Comparison of ENCODE assay signal across 9 mouse cellular contexts in the genomic region with DNA sequence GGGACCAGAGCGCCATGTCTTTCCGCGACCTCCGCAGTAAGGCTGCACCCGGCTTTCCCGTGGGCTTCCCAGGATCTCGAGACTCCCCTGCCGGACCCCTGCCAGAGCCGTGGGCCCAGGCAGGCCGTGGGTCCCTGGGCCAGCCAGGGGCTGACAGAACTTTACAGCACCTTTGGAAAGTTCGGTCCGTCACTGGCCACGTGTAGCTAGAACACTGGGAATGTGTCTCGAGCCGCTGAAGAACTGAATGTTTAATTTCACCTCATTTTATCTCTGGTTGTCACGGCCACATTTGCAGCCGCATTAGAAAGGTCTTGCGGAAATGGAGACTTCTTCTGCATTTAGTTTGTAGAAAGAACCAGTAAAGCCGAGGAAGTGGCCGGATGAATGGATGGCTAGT. TPM values are rescaled to one million over a fixed set of nuclear protein-coding genes. Genes with fewer than 3 reads are reported as not detected.
A peak's percentile ranks its signal among the peaks of the same experiment; 100 is the strongest.
DNase-seq lines count a peak whose midpoint lies in the region; ATAC-seq and TF ChIP-seq lines count a peak whose summit lies in the region.
"Had no signal": no experiment of that assay in that cellular context is flagged by ENCODE, and none has a peak within 500 bp of the region (broad histone marks: within the 10 kb centered on the region; RNA-seq: fewer than 3 reads in every experiment).

No protein-coding gene starts in this region.

- H3K9me3 ChIP-seq in heart, embryonic 15.5 days (replicated peaks): no peaks in the 10 kb centered on the region
- H3K9me3 ChIP-seq in MEL (replicated peaks; ENCODE audit: insufficient read depth, low read length): no peaks in the 10 kb centered on the region
- H3K9me3 ChIP-seq in hindbrain, embryonic 11.5 days (ENCODE audit: control insufficient read depth, low read length): no peaks in the 10 kb centered on the region
- H3K9me3 ChIP-seq in midbrain, embryonic 11.5 days (ENCODE audit: control insufficient read depth, low read length): no peaks in the 10 kb centered on the region

- peak overlapping the region; percentile 89 for H3K4me2 ChIP-seq in heart, embryonic 15.5 days
- peak overlapping the region; percentile 67 for H3K4me2 ChIP-seq in hindbrain, embryonic 11.5 days (replicated peaks; ENCODE audit: low read depth, low read length)
- H3K4me2 ChIP-seq in midbrain, embryonic 11.5 days: peak overlapping the region; percentile 78

- intact Hi-C loops in heart, postnatal 36 days (cut with DNase I): loop anchor here (1.0 to 2.0 kb wide), 4 partner anchors 24 to 95 kb away; a partner anchor contains a TSS
- intact Hi-C loops in gastrocnemius, postnatal 14 days (cut with DNase I; ENCODE audit: low total_unique reads): loop anchor here (10.0 kb wide), 1 partner anchor 64 kb away; a partner anchor contains a TSS

- ATAC-seq in heart, embryonic 15.5 days (replicated peaks; ENCODE audit: insufficient number of reproducible peaks, insufficient read depth, low FRiP score, low read depth): no peak; the same call in 1 of the 2 replicates
- no peak; the same call in 1 of the 2 replicates for ATAC-seq in hindbrain, embryonic 11.5 days (ENCODE audit: low FRiP score)
- no peak for ATAC-seq in midbrain, embryonic 11.5 days (ENCODE audit: low FRiP score)

- no peaks in the 10 kb centered on the region for H3K27me3 ChIP-seq in heart, embryonic 15.5 days
- H3K27me3 ChIP-seq in MEL (ENCODE audit: control insufficient read depth in 1 of 2, insufficient read depth in 2 of 2, low read length in 2 of 2): no peaks in the 10 kb centered on the region
- no peaks in the 10 kb centered on the region for H3K27me3 ChIP-seq in hindbrain, embryonic 11.5 days (ENCODE audit: control insufficient read depth, insufficient read depth, low read length)
- no peaks in the 10 kb centered on the region for H3K27me3 ChIP-seq in midbrain, embryonic 11.5 days (ENCODE audit: control insufficient read depth, insufficient read depth, low read length)

- peaks cover 13% of the 10 kb centered on the region for H3K79me2 ChIP-seq in MEL (ENCODE audit: control insufficient read depth, insufficient read depth, low read length, poor library complexity)

- DNase-seq in heart, postnatal 36 days: no peak
- DNase-seq in MEL (ENCODE audit: low read depth, low spot score) (no peak), adipocyte (ENCODE audit: low spot score) (no peak)
- no peak for DNase-seq in hindbrain, embryonic 11.5 days (ENCODE audit: low spot score)
- no peak for DNase-seq in midbrain, embryonic 11.5 days (ENCODE audit: low spot score, missing footprints)
- DNase-seq in gastrocnemius, postnatal 14 days: no peak
- DNase-seq in cerebellum, postnatal 14 days: no peak

- TF ChIP-seq CTCF in MEL (IDR thresholded peaks at IDR 0.05 in 2 of 3, conservative IDR thresholded peaks at IDR 0.05 in 1 of 3; ENCODE audit: control insufficient read depth in 1 of 3, insufficient read depth in 1 of 3, low read depth in 2 of 3, low read length in 3 of 3, poor library complexity in 1 of 3, severe bottlenecking in 1 of 3): no peak

- TF ChIP-seq POLR2A in MEL (IDR thresholded peaks at IDR 0.05; ENCODE audit: control insufficient read depth in 1 of 2, insufficient read depth in 1 of 2, low read depth in 1 of 2, low read length in 2 of 2, poor library complexity in 1 of 2): no peak

- H3K36me3 ChIP-seq in heart, embryonic 15.5 days: peaks cover 32% of the 10 kb centered on the region
- H3K36me3 ChIP-seq in MEL (ENCODE audit: control insufficient read depth in 1 of 2, insufficient read depth in 2 of 2, low read length in 2 of 2): peaks cover 5 to 10% of the 10 kb centered on the region in 2 experiments
- H3K36me3 ChIP-seq in hindbrain, embryonic 11.5 days (ENCODE audit: control insufficient read depth, insufficient read depth, low read length): no peaks in the 10 kb centered on the region; the same call in 1 of the 2 replicates
- H3K36me3 ChIP-seq in midbrain, embryonic 11.5 days (ENCODE audit: control insufficient read depth, insufficient read depth, low read length): peaks cover 2% of the 10 kb centered on the region; the same call in 1 of the 2 replicates

- 5% methylated on average over 20 of the region's 20 CpGs for WGBS in heart, embryonic 15.5 days
- 12% methylated on average over 20 of the region's 20 CpGs for WGBS in hindbrain, embryonic 11.5 days
- WGBS in midbrain, embryonic 11.5 days: 11% methylated on average over 20 of the region's 20 CpGs

- H3K4me3 ChIP-seq in heart, embryonic 15.5 days: peak overlapping the region; percentile 74
- H3K4me3 ChIP-seq in MEL (ENCODE audit: control insufficient read depth in 1 of 2, insufficient read depth in 1 of 2, low read depth in 2 of 2, low read length in 2 of 2): peak overlapping the region; percentile 75 to 94
- peak overlapping the region; percentile 48 for H3K4me3 ChIP-seq in hindbrain, embryonic 11.5 days (ENCODE audit: low read depth, low read length)
- peak overlapping the region; percentile 56 for H3K4me3 ChIP-seq in midbrain, embryonic 11.5 days (ENCODE audit: low read depth, low read length)

- peaks cover 6% of the 10 kb centered on the region; the same call in 1 of the 2 replicates for H3K4me1 ChIP-seq in heart, embryonic 15.5 days (replicated peaks)
- peaks cover 0 to 3% of the 10 kb centered on the region in 2 experiments; a peak in 1 of 4 replicates for H3K4me1 ChIP-seq in MEL (ENCODE audit: control insufficient read depth in 1 of 2, insufficient read depth in 2 of 2, low read length in 2 of 2)
- H3K4me1 ChIP-seq in hindbrain, embryonic 11.5 days (replicated peaks; ENCODE audit: control insufficient read depth, insufficient read depth, low read length): no peaks in the 10 kb centered on the region
- H3K4me1 ChIP-seq in midbrain, embryonic 11.5 days (ENCODE audit: control insufficient read depth, insufficient read depth, low read length): peaks cover 7% of the 10 kb centered on the region

- no peak for TF ChIP-seq RAD21 in MEL (IDR thresholded peaks at IDR 0.05; ENCODE audit: low read depth, low read length)

- peak overlapping the region; percentile 75 for H3K9ac ChIP-seq in heart, embryonic 15.5 days
- H3K9ac ChIP-seq in MEL (ENCODE audit: control insufficient read depth, low read depth, low read length, poor library complexity, severe bottlenecking): peak overlapping the region; percentile 87
- H3K9ac ChIP-seq in hindbrain, embryonic 11.5 days (ENCODE audit: low read depth, low read length): peak overlapping the region; percentile 44
- peak overlapping the region; percentile 70 for H3K9ac ChIP-seq in midbrain, embryonic 11.5 days (ENCODE audit: low read length)

- peak overlapping the region; percentile 80; the same call in 1 of the 2 replicates for H3K27ac ChIP-seq in heart, embryonic 15.5 days
- H3K27ac ChIP-seq in MEL (ENCODE audit: control insufficient read depth, low read depth, low read length): peak overlapping the region; percentile 97
- no peak overlapping the region for H3K27ac ChIP-seq in hindbrain, embryonic 11.5 days (ENCODE audit: low read depth, low read length)
- no peak overlapping the region for H3K27ac ChIP-seq in midbrain, embryonic 11.5 days (ENCODE audit: low read depth, low read length)

- no peak for TF ChIP-seq EP300 in MEL (IDR thresholded peaks at IDR 0.05; ENCODE audit: low read depth in 1 of 2, low read length in 2 of 2)

RNA-seq across cellular contexts. Expression of a gene that starts 0.5 kb away (rescaled TPM):
- polyA plus RNA-seq in heart, embryonic 15.5 days (2015; fragmentation: Nextera tagmentation; extraction: Ambion mirVana): 14.2 and 15.6 TPM in 2 replicates
- total RNA-seq in heart, postnatal 36 days (2021): 10 to 100 TPM; 10.5 to 11.6 TPM
- 26.3 and 28.9 TPM in 2 replicates for total RNA-seq in MEL (2012; rRNA removed)
- polyA plus RNA-seq in MEL (2012; ENCODE audit: insufficient read depth in 1 of 2, insufficient read length in 2 of 2, low read depth in 1 of 2, low replicate concordance in 2 of 2, missing spikeins in 1 of 2): 10 to 100 TPM in 1 of 2 experiments, not detected in 1; 30.7 TPM
- polyA plus RNA-seq in hindbrain, embryonic 11.5 days (2014; fragmentation: Nextera tagmentation; extraction: Ambion mirVana): 25.5 and 27.9 TPM in 2 replicates
- 24.8 and 25.3 TPM in 2 replicates for polyA plus RNA-seq in midbrain, embryonic 11.5 days (2014; fragmentation: Nextera tagmentation; extraction: Ambion mirVana)
- total RNA-seq in gastrocnemius, postnatal 14 days (2021): 1 to 10 TPM; 6.4 to 6.9 TPM

RNA-seq across cellular contexts. Expression of a gene that starts 0.6 kb away (rescaled TPM):
- polyA plus RNA-seq in heart, embryonic 15.5 days (2015; fragmentation: Nextera tagmentation; extraction: Ambion mirVana): 7.7 and 8.5 TPM in 2 replicates
- 1 to 10 TPM; 2.7 to 6.9 TPM for total RNA-seq in heart, postnatal 36 days (2021)
- total RNA-seq in MEL (2012; rRNA removed): 3.5 and 4.2 TPM in 2 replicates
- 1 to 10 TPM in 1 of 2 experiments, not detected in 1; 7.2 TPM for polyA plus RNA-seq in MEL (2012; ENCODE audit: insufficient read depth in 1 of 2, insufficient read length in 2 of 2, low read depth in 1 of 2, low replicate concordance in 2 of 2, missing spikeins in 1 of 2)
- polyA plus RNA-seq in hindbrain, embryonic 11.5 days (2014; fragmentation: Nextera tagmentation; extraction: Ambion mirVana): 3.7 and 4.9 TPM in 2 replicates
- 4.4 and 4.8 TPM in 2 replicates for polyA plus RNA-seq in midbrain, embryonic 11.5 days (2014; fragmentation: Nextera tagmentation; extraction: Ambion mirVana)
- 1 to 10 TPM; 1.7 to 2.2 TPM for total RNA-seq in gastrocnemius, postnatal 14 days (2021)

RNA-seq across cellular contexts. Expression of a gene that starts 24.7 kb away (rescaled TPM):
- 0.58 and 0.93 TPM in 2 replicates for polyA plus RNA-seq in heart, embryonic 15.5 days (2015; fragmentation: Nextera tagmentation; extraction: Ambion mirVana)
- under 1 TPM in 1 of 2 experiments, not detected in 1; 0.60 TPM for total RNA-seq in heart, postnatal 36 days (2021)
- total RNA-seq in MEL (2012; rRNA removed): 0.52 and 0.62 TPM in 2 replicates
- not detected for polyA plus RNA-seq in MEL (2012; ENCODE audit: insufficient read depth in 1 of 2, insufficient read length in 2 of 2, low read depth in 1 of 2, low replicate concordance in 2 of 2, missing spikeins in 1 of 2)
- polyA plus RNA-seq in hindbrain, embryonic 11.5 days (2014; fragmentation: Nextera tagmentation; extraction: Ambion mirVana): 2.8 and 4.9 TPM in 2 replicates
- polyA plus RNA-seq in midbrain, embryonic 11.5 days (2014; fragmentation: Nextera tagmentation; extraction: Ambion mirVana): 2.1 and 4.4 TPM in 2 replicates
- total RNA-seq in gastrocnemius, postnatal 14 days (2021): under 1 TPM; 0.45 to 0.58 TPM
- total RNA-seq: hematopoietic stem cell, adult 5-6 weeks had no signal

RNA-seq across cellular contexts. Expression of a gene that starts 24.8 kb away (rescaled TPM):
- polyA plus RNA-seq in heart, embryonic 15.5 days (2015; fragmentation: Nextera tagmentation; extraction: Ambion mirVana): 5.3 and 5.4 TPM in 2 replicates
- total RNA-seq in heart, postnatal 36 days (2021): 10 to 100 TPM; 11.1 to 11.8 TPM
- total RNA-seq in MEL (2012; rRNA removed): 8.4 and 10.1 TPM in 2 replicates
- 1 to 10 TPM in 1 of 2 experiments, not detected in 1; 6.9 TPM for polyA plus RNA-seq in MEL (2012; ENCODE audit: insufficient read depth in 1 of 2, insufficient read length in 2 of 2, low read depth in 1 of 2, low replicate concordance in 2 of 2, missing spikeins in 1 of 2)
- 9.2 and 9.5 TPM in 2 replicates for polyA plus RNA-seq in hindbrain, embryonic 11.5 days (2014; fragmentation: Nextera tagmentation; extraction: Ambion mirVana)
- polyA plus RNA-seq in midbrain, embryonic 11.5 days (2014; fragmentation: Nextera tagmentation; extraction: Ambion mirVana): 9.3 and 9.5 TPM in 2 replicates
- total RNA-seq in gastrocnemius, postnatal 14 days (2021): 1 to 10 TPM; 5.6 to 6.8 TPM

RNA-seq across cellular contexts. Expression of a gene that starts 36.9 kb away (rescaled TPM):
- polyA plus RNA-seq in heart, embryonic 15.5 days (2015; fragmentation: Nextera tagmentation; extraction: Ambion mirVana): 29.6 and 40.6 TPM in 2 replicates
- 10 to 100 TPM; 50.1 to 53.6 TPM for total RNA-seq in heart, postnatal 36 days (2021)
- total RNA-seq in MEL (2012; rRNA removed): 26.9 and 28.0 TPM in 2 replicates
- polyA plus RNA-seq in MEL (2012; ENCODE audit: insufficient read depth in 1 of 2, insufficient read length in 2 of 2, low read depth in 1 of 2, low replicate concordance in 2 of 2, missing spikeins in 1 of 2): 10 to 100 TPM in 1 of 2 experiments, not detected in 1; 67.5 TPM
- 59.6 and 69.6 TPM in 2 replicates for polyA plus RNA-seq in hindbrain, embryonic 11.5 days (2014; fragmentation: Nextera tagmentation; extraction: Ambion mirVana)
- 62.6 and 64.0 TPM in 2 replicates for polyA plus RNA-seq in midbrain, embryonic 11.5 days (2014; fragmentation: Nextera tagmentation; extraction: Ambion mirVana)
- 10 to 100 TPM; 24.8 to 24.9 TPM for total RNA-seq in gastrocnemius, postnatal 14 days (2021)

Comparison
In these comparisons a context has a peak if more than half of its experiments do, and no peak if none do; other contexts are left out.
1. H3K27ac ChIP-seq: peak in heart, embryonic 15.5 days (single experiment) and MEL (single experiment); none in hindbrain, embryonic 11.5 days (single experiment) and midbrain, embryonic 11.5 days (single experiment).
2. Peak in every context shown above with its lines, with median percentiles within 50 percentile points of each other: H3K4me2 ChIP-seq, H3K4me3 ChIP-seq and H3K9ac ChIP-seq.